Mouse (Mus musculus) CD4-positive, CD25-positive, alpha-beta regulatory T cell, adult 2 months (primary cell): ENCODE data around the gene Gpc6.

Experiments
- DNase-seq: peaks from one replicate; pipeline ENCODE4 v3.0.0-alpha.2; 2012; ENCODE audit warnings: low read depth, low spot score

Gpc6 gene

DNA sequence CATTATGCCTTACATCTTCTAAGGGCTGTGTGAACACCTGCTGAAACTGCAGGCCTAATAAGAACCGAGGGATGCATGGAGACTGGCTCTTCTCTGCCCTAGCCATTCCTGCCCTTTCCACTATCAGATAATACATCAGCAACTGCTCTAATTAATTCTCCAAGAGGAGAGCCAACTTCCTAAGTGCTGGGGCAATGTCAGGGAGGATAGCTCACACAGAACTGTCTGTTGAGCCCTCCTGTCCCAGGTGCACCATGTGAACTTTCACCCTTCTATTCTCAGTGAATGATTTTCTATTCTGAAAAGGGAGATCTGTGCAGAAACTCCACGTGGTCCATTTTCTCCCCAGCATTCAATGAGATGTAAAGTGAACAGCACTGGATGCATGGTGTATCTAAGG is 136.0 kb downstream of the Gpc6 start:
- no peak for DNase-seq

DNA sequence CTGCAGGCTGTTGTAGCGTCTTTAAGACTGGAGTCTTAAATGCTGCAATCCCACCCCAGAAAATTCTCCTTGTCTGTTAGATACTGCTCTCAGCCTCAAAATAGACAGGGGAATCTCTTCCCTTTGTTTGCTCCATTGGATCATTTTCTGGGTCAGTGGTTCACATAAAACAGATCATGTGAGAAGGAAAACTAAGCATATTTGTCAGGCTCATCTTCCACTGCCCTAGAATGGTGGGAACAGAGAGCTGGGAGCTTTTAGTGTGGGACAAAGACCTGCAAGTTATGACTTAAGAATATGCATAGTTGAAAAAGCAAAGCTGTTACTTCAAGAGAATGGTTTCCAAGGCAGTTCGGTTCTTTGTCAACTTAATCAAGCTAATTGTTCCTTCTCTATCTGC is 136.4 kb downstream of the Gpc6 start:
- no peak for DNase-seq

DNA sequence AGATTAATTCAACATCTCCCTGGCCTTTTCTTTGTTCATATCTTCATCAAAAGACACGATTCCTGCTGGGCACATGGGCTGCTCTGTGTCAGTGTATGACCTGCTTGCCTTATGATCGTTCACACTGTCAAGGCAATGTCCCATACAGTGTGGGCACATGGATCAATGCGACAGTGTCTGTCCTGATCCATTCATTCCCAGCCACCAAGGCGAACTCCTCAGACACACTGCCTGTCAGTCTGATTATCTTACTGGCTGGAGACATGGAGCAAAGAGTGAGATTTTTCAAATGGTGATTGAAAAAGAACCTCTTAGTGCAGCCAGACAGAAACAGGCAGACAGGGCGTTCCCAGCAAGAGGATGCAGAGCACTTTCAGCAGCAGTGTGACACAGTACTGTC is 143.1 kb downstream of the Gpc6 start:
- no peak for DNase-seq

DNA sequence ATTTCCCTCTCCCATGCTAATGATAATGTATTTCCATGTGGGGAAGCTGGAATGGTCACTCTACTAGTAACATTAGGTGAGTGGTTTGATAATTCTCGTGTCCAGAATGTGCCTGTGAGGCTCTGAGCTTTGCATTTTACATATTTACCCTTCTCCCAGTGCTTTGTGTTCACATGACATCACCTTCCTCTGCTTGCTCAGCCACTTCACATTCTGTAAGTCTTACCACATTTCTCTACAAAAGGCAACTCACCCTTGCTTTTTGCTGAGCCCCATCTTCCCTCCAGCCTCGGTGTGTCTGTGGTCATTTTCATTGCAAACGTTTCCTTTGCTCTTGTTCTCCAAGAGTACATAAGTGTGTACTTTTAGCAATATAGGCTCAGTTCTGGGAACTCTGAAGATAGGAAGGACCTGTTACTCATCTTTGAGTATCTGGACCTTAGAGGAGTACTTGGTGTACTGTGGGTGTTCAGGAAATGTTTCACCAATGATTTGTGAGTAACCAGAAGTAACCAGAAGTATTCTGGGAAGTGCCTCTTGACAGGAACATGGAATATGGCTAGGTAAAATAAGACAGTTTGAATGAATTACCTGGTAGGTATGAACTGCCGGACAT is 145.5 kb downstream of the Gpc6 start:
- no peak for DNase-seq

DNA sequence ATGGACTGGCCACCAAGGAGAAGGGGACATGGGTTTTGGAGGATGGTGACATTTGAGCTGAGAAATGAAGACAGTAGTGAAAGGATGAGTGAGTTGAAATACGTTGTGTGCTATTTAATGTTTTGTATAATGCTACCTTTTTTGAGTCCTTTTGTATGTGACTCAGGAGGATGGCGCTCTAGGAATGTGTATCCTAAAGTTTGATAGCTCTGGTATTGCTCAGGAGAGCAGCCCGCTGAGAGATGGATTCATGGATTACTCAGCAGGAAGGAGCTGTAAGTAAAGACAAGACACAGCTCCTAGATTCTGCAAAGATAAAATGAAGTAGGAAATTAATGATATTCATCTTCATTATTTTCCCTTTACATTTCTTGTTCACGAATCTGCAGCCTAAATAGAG is 168.5 kb downstream of the Gpc6 start:
- no peak for DNase-seq

DNA sequence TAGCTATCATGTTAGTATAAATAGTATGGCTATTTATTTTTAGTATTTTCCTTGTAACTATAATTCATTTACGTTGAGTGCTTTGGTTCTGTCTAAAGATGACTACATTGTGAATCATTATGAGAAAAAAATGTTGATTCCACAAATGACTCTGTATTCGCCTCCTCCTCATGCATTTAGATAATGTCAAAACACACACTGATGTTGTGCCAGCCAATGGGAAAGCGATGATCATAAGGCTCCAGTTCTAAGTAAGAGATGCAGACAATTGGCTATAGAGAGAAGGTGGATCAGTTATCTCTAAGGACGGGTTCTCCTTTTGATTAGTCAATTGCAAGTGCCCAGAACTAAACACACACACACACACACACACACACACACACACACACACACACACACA is 181.8 kb downstream of the Gpc6 start:
- DNase-seq = no peak

DNA sequence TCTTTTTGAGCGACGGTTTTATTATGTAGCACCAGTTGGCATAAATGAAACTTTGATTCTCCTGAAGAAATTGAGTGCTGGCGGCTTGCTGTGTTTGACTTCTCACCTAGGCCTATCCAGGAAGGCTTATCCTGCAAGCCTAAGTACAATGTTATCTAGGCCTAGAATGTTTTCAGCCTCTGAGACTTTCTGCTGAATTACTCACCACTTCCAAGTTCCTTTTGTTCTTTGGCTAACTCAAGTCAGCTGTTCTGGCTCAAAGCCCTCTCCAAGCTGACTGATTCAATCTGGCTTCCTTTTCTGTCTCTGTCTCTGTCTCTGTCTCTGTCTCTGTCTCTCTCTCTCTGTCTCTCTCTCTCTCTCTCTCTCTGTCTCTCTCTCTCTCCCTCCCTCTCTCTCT is 188.0 kb downstream of the Gpc6 start:
- no peak for DNase-seq

DNA sequence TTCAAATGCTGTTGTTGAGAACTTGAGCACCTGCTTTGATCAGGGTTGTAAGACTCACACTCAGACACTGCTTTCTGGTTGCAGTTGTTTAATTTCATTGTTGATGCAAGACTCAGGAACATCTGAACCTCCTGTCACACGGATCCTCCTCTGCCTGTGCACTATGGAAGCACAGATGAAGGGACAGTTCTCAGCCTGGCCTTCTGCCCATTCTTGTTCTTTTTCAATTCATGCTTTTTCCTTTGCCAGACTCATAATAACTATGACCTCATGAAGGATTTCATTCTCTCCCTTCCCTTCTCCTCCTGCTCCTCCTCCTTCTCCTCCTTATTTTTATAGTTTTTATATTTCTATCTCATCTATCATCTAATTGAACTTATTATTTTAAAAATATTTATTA is 196.9 kb downstream of the Gpc6 start:
- no peak for DNase-seq

DNA sequence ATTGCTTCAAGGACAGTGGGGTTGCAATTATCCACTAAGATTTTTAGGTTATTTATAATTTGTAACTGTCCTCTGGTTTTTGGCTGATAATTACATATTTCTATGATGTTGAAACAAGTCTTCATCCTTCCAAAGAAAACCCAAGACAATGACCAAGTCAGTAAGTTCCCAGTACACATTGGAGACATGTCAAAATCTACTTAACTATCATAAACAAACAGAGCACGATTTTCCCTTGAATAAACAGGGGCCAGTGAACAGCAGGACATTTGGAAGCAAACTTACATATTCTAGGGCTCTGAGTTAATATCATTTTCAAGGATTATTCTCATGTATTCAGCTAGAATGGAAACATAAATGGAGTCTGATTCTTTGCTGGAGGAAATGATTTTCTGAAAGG is 205.2 kb downstream of the Gpc6 start:
- DNase-seq = no peak

DNA sequence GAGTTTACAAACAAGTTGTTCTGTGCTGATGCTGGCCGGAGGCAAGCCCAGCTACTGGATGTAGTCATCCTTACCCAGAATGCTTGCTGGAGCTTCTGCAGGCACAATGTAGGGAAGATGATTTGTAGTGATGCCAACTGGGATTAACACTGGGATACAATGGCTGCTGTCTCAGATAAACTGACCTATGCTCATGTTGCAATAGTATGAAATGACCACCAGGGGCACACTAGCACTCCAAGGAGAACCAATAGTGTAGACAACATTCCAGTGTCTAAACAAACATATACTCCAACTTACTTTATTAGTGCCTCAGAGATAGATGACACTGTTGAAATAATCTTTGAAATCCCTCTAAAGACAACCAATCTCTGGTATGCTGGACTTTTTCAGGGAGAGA is 206.2 kb downstream of the Gpc6 start:
- no peak for DNase-seq

DNA sequence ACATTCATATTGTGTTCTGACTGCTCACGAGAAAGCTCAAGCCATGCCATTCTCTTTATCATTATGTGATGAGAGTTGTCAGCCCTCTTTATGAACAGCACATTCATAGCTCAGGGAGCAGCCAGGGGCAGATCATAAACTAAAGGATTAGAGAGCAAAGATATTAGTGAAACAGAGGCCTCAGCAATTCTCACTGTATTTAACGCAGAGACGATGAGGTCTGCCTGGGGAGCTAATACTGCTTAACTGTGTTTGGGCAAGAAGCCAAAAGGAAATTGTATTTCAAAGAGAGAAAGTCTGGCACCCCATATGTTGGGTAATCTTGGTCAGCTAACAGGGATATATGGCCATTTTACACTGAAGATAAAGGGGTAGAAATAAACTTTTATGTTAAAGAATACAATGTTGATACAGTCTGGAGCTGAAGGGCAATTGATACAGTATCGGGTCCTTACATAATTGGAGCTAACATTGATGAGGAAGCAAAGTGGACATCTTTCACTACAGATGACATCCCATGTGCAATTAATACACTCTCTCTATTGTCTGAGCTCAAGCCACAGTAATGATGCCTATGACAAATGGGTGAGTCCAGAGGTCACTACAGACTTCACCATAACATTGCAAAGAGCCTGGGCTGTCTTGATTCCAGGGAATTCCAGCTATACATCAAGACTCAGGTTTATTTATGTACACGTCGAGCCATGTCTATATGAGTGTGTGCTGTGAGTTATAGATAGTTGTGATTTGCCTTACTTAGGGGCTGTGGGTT is 216.1 kb downstream of the Gpc6 start:
- DNase-seq = no peak

DNA sequence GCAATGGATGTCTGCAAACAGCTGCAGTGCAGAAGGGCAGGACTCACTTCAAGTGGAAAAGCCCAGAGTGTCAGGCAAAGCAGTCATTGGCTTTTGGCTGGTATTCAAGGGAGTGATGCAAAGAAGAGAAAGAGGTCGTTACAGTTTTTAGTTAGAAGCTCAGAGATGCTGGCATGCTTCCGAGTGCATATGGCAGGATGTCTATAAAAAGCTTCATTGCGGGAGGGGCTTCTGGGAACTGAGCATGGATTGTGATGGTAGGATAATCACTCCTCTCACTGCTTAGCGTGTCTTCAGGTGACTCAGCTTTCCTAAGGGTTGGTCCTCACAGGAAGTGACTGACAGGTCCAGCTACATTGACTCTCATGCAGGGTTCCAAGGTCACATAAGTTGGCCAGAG is 221.0 kb downstream of the Gpc6 start:
- DNase-seq = no peak

DNA sequence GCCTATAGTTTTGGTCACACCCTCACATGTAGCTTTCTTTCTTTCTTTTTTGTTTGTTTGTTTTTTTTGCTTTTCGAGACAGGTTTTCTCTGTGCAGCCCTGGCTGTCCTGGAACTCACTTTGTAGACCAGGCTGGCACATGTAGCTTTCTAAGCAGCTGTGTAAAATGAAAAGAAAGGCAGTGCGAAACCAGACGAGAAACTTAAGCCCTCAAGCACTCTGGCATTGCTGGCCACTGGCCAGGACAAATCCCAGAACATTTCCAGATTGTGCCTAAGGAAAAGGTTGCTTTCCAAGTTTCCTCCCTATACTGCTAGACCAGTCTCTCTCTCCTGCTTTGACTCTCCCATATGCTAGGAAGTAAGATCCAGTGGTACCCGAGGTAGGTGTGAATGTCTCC is 221.6 kb downstream of the Gpc6 start:
- DNase-seq = no peak

DNA sequence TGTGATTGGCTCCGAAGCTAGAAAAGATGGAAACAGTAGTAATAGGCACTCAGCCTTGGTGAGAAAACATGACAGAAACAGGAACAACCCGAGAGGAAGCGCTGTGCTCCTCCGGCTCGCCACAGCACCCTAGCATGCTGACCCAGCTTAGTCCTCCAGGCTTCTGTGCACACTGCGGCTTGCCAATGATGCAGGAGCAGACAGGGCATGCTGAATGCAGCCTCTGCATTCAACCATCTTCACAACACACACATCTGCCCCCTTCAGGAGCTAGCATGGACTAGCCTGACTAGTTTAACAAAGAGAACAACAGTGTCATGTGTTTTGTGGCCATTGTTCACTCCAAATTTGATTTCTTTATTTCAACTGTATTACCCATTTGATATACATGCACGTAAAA is 226.5 kb downstream of the Gpc6 start:
- DNase-seq = no peak

DNA sequence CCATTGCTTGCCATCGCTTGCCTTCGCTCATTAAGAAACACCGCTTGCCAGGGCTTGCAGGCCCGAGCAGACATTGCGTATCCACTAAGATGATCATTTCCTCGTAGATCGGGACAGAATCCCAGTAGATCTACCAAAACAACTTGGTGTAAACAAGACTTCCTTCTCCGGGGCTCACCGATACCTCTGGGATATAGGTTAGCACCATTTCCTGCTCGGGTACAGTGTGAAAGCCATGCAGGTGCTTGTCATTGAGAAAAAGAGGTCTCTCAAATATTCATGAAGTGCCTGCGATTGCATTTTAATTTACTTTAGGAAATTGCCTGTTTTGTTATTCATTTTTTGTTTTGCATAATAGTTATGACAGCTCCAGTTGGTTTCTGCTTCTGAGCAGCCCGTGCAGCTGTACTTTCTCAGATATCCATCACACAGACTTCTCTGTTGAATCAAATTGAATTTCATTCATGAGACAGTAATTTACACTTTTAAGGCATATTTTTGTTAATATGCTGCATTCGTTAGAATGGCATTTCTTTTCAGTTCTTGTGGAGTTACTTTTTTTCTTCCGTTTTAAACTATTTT is 230.9 kb downstream of the Gpc6 start:
- no peak for DNase-seq

DNA sequence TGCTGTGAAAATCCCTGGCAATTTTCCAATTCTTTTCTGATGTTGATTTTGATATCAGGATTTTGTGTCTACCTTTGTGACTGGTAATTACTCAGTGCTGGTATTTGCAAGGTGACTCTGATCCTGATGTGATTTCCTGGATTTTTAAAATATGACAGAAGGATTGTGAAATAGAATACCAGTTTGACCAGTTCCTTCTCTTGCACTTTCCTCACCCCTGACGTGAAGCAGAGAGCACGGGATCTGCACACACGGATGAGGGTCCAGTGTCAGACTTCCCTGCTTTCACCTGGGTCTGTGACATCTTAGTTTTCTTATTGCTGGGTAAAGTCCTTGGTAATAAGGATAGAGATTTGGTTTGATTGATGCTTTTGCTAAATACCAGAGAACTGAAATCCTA is 232.3 kb downstream of the Gpc6 start:
- DNase-seq = no peak

DNA sequence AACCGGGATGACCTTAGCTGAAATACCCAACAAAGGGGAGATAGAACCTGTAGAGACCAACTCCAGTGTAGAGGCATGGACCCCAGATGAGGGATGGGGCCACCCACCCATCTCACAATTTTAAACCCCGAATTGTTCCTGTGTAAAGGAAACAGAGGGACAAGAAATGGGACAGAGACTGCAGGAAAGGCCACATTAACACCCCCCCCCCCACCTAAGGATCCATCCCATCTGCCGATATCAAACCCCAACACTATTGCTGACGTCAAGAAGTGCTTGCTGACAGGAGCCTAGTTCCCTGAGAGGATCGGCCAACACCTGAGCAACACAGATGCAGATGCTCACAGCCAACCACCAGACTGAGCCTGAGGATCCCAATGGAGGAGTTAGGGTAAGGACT is 241.2 kb downstream of the Gpc6 start:
- no peak for DNase-seq

DNA sequence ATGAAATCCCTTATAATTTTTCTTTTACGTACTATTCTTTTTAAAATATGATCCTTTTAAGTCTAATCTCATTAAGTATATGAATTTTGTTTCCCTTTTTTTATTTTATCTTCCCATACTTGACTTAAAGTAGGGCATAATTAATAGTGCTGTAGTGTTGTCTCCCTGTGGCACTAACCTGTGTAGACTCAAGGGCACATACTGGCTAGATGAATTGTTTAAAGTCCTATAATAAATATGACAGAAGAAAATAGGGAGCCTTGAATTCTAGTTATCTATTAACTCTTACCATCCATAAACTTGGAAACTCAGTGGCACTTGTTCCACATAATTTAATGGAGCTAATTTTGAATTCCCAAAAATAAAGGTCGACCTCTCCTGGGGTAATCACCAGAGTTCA is 268.2 kb downstream of the Gpc6 start:
- DNase-seq = no peak

DNA sequence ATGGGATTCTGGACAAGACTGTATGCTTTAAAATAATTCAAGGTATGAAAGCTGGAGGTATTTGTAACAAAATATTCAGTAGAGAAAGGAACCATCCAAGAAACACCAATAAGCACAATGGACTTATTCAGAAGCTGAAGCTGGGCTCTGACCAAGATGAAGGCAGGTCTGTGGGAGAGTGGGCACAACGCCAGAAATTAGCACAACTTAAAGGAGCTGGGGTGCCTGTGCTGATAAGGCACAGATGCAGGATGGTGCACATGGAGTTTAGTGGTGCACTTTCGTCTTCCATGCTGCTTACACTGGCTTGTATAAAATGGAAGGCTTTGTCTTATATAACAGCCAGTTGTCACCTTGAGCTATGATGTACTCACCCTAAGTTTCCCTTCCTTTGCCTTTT is 276.9 kb downstream of the Gpc6 start:
- DNase-seq = no peak

DNA sequence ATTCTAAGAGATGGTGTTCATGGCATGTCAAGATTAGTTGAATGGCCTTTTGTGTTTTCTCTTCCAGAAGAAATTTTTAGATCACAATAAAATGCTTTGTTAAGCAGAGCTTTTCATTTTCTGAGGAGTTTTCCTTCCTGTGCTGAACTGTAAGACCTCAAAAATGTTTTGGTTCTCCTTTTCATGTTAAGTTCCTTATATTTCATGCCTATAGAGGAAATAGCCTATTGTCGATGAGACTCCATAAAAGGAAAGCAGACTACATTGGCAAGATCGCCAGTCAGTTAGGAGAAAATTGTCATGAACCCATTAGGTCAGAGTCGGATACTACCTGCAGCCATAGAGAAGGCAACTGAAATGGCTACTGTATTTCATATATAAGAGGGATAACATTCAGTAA is 278.8 kb downstream of the Gpc6 start:
- no peak for DNase-seq

DNA sequence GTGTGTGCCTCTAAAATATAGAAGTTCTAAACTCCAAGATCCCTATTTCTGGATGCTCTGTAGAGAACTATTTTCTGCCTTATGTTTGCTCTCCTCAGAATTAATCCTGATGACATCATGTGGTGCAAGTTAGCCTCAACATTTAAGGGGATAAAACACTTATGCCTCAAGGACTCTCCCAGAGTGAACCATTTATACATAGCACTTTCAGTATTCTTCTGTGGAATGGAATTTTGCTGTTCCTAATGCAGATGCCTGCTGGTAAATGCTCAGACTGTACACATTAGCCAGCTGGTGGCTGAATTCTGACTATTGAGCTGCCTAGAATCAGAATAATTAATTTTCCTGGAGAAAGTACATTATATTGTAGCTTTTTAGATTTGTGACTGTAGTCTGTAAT is 289.3 kb downstream of the Gpc6 start:
- DNase-seq = no peak

DNA sequence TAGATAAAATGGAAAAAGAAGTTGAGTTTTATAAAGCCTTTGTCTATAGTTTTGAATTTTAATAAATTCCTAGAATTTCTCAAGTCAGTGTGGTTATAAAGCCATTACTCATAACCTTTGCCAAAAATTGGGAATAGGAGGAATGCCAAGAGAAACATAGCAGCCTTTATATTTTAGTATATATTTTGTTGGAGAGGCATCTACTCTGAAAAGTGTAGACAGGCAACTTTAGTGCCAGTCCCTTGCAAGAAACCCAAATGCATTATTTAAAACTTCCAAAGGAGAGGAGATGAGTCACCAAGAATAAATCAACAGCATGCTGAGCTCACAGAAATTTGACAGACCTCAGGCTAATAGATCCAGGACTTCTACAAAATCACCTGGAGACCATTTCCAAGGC is 301.8 kb downstream of the Gpc6 start:
- no peak for DNase-seq

DNA sequence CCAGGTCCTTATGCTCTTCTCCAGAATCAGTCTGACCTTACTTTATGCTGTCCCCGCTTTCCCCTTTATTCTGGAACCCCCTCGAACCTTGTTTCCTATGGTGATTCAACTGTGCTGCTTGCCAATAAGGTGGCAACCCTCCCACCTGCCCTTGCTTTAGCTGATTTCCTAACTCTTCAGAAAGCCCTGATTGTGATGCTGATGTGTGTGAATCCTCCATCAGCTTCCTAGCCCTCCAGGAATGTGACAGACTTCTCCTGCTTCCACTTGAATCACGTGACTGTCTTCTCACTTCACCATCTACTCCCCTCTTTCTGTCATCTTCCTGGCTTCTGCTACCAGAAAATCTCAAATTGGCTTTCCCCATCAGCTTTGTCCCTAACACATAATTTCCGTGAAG is 305.4 kb downstream of the Gpc6 start:
- no peak for DNase-seq
